Comparison of ENCODE assay signal across 51 mouse cellular contexts in genomic region chr10:77735928-77736327, GRCm38 (mm10). TPM values are rescaled to one million over a fixed set of nuclear protein-coding genes. Genes with fewer than 3 reads are reported as not detected.
"Had no signal": no experiment of that assay in that cellular context is flagged by ENCODE, and none has a peak within 500 bp of the region (broad histone marks: within the 10 kb centered on the region; RNA-seq: fewer than 3 reads in every experiment).

No protein-coding gene starts in this region.

- H3K4me2 ChIP-seq: heart, embryonic 12.5 days; heart, embryonic 13.5 days; heart, embryonic 15.5 days; hindbrain, embryonic 12.5 days; hindbrain, embryonic 13.5 days; hindbrain, embryonic 14.5 days; hindbrain, embryonic 15.5 days; intestine, embryonic 15.5 days; kidney, embryonic 15.5 days had no signal

- H3K36me3 ChIP-seq: heart, embryonic 12.5 days; heart, embryonic 13.5 days; heart, embryonic 15.5 days; hindbrain, embryonic 10.5 days; hindbrain, embryonic 12.5 days; hindbrain, embryonic 13.5 days; hindbrain, embryonic 15.5 days; intestine, embryonic 15.5 days; kidney, embryonic 15.5 days had no signal

- H3K4me1 ChIP-seq: heart, embryonic 12.5 days; heart, embryonic 13.5 days; heart, embryonic 15.5 days; hindbrain, embryonic 15.5 days; intestine, embryonic 15.5 days; kidney, embryonic 15.5 days had no signal

- H3K27ac ChIP-seq: heart, embryonic 13.5 days; heart, embryonic 15.5 days; hindbrain, embryonic 10.5 days; hindbrain, embryonic 12.5 days; hindbrain, embryonic 13.5 days; hindbrain, embryonic 14.5 days; hindbrain, embryonic 15.5 days; hindbrain, postnatal 0 days; intestine, embryonic 15.5 days; kidney, embryonic 15.5 days; kidney, postnatal 0 days; layer of hippocampus, adult 2 months; left cerebral cortex, adult 2 months had no signal

- H3K4me3 ChIP-seq: heart, embryonic 12.5 days; heart, embryonic 13.5 days; heart, embryonic 15.5 days; hindbrain, embryonic 10.5 days; hindbrain, embryonic 12.5 days; hindbrain, embryonic 13.5 days; hindbrain, embryonic 15.5 days; intestine, embryonic 15.5 days; kidney, embryonic 15.5 days; layer of hippocampus, adult 2 months; left cerebral cortex, adult 2 months had no signal

- DNase-seq: heart, postnatal 10 days; heart, postnatal 14 days; heart, postnatal 36 days; heart, postnatal 4 days; kidney, adult 11 months; kidney, adult 18-20 months; kidney, adult 2 months; kidney, adult 8-10 months; kidney, adult 9 months; kidney, postnatal 10 days; kidney, postnatal 14 days; kidney, postnatal 25 days; kidney, postnatal 36 days; kidney, postnatal 4 days; layer of hippocampus, adult 9-11 months; layer of hippocampus, postnatal 36 days had no signal

- H3K9ac ChIP-seq: heart, embryonic 12.5 days; heart, embryonic 13.5 days; heart, embryonic 15.5 days; hindbrain, embryonic 12.5 days; hindbrain, embryonic 13.5 days; hindbrain, embryonic 14.5 days; hindbrain, embryonic 15.5 days; intestine, embryonic 15.5 days; kidney, embryonic 15.5 days had no signal

- ATAC-seq: hindbrain, embryonic 16.5 days; hindbrain, postnatal 0 days; inflammation-experienced regulatory T-cells, adult 6 months; intestine, embryonic 15.5 days; intestine, embryonic 16.5 days; intestine, postnatal 0 days had no signal

- H3K27me3 ChIP-seq: heart, embryonic 12.5 days; heart, embryonic 13.5 days; heart, embryonic 15.5 days; hindbrain, embryonic 12.5 days; hindbrain, embryonic 13.5 days; hindbrain, embryonic 15.5 days; intestine, embryonic 15.5 days; kidney, embryonic 15.5 days had no signal

- H3K9me3 ChIP-seq: hindbrain, embryonic 15.5 days; kidney, embryonic 15.5 days had no signal

RNA-seq across cellular contexts. Expression of gene Gm18596, which starts 6.5 kb away (rescaled TPM):
- total RNA-seq: heart, postnatal 10 days; heart, postnatal 14 days; heart, postnatal 25 days; heart, postnatal 36 days; heart, postnatal 4 days; hematopoietic stem cell, adult 5-6 weeks; hindbrain, postnatal 0 days; layer of hippocampus, adult 18-20 months; layer of hippocampus, adult 2 months; layer of hippocampus, adult 8-10 months; layer of hippocampus, postnatal 10 days; layer of hippocampus, postnatal 14 days; layer of hippocampus, postnatal 25 days; layer of hippocampus, postnatal 36 days; left cerebral cortex, adult 18-20 months; left cerebral cortex, adult 2 months; left cerebral cortex, adult 8-10 months had no signal
- polyA plus RNA-seq: heart, embryonic 12.5 days; heart, embryonic 13.5 days; heart, embryonic 14.5 days; heart, embryonic 15.5 days; heart, embryonic 16.5 days; heart, postnatal 0 days; hindbrain, embryonic 10.5 days; hindbrain, embryonic 11.5 days; hindbrain, embryonic 12.5 days; hindbrain, embryonic 13.5 days; hindbrain, embryonic 14.5 days; hindbrain, embryonic 15.5 days; hindbrain, embryonic 16.5 days; hindbrain, postnatal 0 days; inflammation-experienced regulatory T-cells, adult 6 months; intestine, embryonic 14.5 days; intestine, embryonic 15.5 days; intestine, embryonic 16.5 days; intestine, postnatal 0 days; kidney, adult 2 months; kidney, embryonic 14.5 days; kidney, embryonic 15.5 days; kidney, embryonic 16.5 days; kidney, postnatal 0 days; large intestine, adult 2 months had no signal

RNA-seq across cellular contexts. Expression of gene Gm10100, which starts 9.6 kb away (rescaled TPM):
- total RNA-seq: heart, postnatal 10 days; heart, postnatal 14 days; heart, postnatal 25 days; heart, postnatal 36 days; heart, postnatal 4 days; hematopoietic stem cell, adult 5-6 weeks; hindbrain, postnatal 0 days; layer of hippocampus, adult 18-20 months; layer of hippocampus, adult 2 months; layer of hippocampus, adult 8-10 months; layer of hippocampus, postnatal 10 days; layer of hippocampus, postnatal 14 days; layer of hippocampus, postnatal 25 days; layer of hippocampus, postnatal 36 days; left cerebral cortex, adult 18-20 months; left cerebral cortex, adult 2 months; left cerebral cortex, adult 8-10 months had no signal
- polyA plus RNA-seq: heart, embryonic 12.5 days; heart, embryonic 13.5 days; heart, embryonic 14.5 days; heart, embryonic 15.5 days; heart, embryonic 16.5 days; heart, postnatal 0 days; hindbrain, embryonic 10.5 days; hindbrain, embryonic 11.5 days; hindbrain, embryonic 12.5 days; hindbrain, embryonic 13.5 days; hindbrain, embryonic 14.5 days; hindbrain, embryonic 15.5 days; hindbrain, embryonic 16.5 days; hindbrain, postnatal 0 days; inflammation-experienced regulatory T-cells, adult 6 months; intestine, embryonic 14.5 days; intestine, embryonic 15.5 days; intestine, embryonic 16.5 days; intestine, postnatal 0 days; kidney, adult 2 months; kidney, embryonic 14.5 days; kidney, embryonic 15.5 days; kidney, embryonic 16.5 days; kidney, postnatal 0 days; large intestine, adult 2 months had no signal

RNA-seq across cellular contexts. Expression of gene Gm9736, which starts 15.2 kb away (rescaled TPM):
- total RNA-seq: heart, postnatal 10 days; heart, postnatal 14 days; heart, postnatal 25 days; heart, postnatal 36 days; heart, postnatal 4 days; hematopoietic stem cell, adult 5-6 weeks; hindbrain, postnatal 0 days; layer of hippocampus, adult 18-20 months; layer of hippocampus, adult 2 months; layer of hippocampus, adult 8-10 months; layer of hippocampus, postnatal 10 days; layer of hippocampus, postnatal 14 days; layer of hippocampus, postnatal 25 days; layer of hippocampus, postnatal 36 days; left cerebral cortex, adult 18-20 months; left cerebral cortex, adult 2 months; left cerebral cortex, adult 8-10 months had no signal
- polyA plus RNA-seq: heart, embryonic 12.5 days; heart, embryonic 13.5 days; heart, embryonic 14.5 days; heart, embryonic 15.5 days; heart, embryonic 16.5 days; heart, postnatal 0 days; hindbrain, embryonic 10.5 days; hindbrain, embryonic 11.5 days; hindbrain, embryonic 12.5 days; hindbrain, embryonic 13.5 days; hindbrain, embryonic 14.5 days; hindbrain, embryonic 15.5 days; hindbrain, embryonic 16.5 days; hindbrain, postnatal 0 days; inflammation-experienced regulatory T-cells, adult 6 months; intestine, embryonic 14.5 days; intestine, embryonic 15.5 days; intestine, embryonic 16.5 days; intestine, postnatal 0 days; kidney, adult 2 months; kidney, embryonic 14.5 days; kidney, embryonic 15.5 days; kidney, embryonic 16.5 days; kidney, postnatal 0 days; large intestine, adult 2 months had no signal

RNA-seq across cellular contexts. Expression of gene Krtap12-1, which starts 15.5 kb away (rescaled TPM):
- total RNA-seq: heart, postnatal 10 days; heart, postnatal 14 days; heart, postnatal 25 days; heart, postnatal 36 days; heart, postnatal 4 days; hematopoietic stem cell, adult 5-6 weeks; hindbrain, postnatal 0 days; layer of hippocampus, adult 18-20 months; layer of hippocampus, adult 2 months; layer of hippocampus, adult 8-10 months; layer of hippocampus, postnatal 10 days; layer of hippocampus, postnatal 14 days; layer of hippocampus, postnatal 25 days; layer of hippocampus, postnatal 36 days; left cerebral cortex, adult 18-20 months; left cerebral cortex, adult 2 months; left cerebral cortex, adult 8-10 months had no signal
- polyA plus RNA-seq: heart, embryonic 12.5 days; heart, embryonic 13.5 days; heart, embryonic 14.5 days; heart, embryonic 15.5 days; heart, embryonic 16.5 days; heart, postnatal 0 days; hindbrain, embryonic 10.5 days; hindbrain, embryonic 11.5 days; hindbrain, embryonic 12.5 days; hindbrain, embryonic 13.5 days; hindbrain, embryonic 14.5 days; hindbrain, embryonic 15.5 days; hindbrain, embryonic 16.5 days; hindbrain, postnatal 0 days; inflammation-experienced regulatory T-cells, adult 6 months; intestine, embryonic 14.5 days; intestine, embryonic 15.5 days; intestine, embryonic 16.5 days; intestine, postnatal 0 days; kidney, adult 2 months; kidney, embryonic 14.5 days; kidney, embryonic 15.5 days; kidney, embryonic 16.5 days; kidney, postnatal 0 days; large intestine, adult 2 months had no signal

RNA-seq across cellular contexts. Expression of gene Gm10142, which starts 20.3 kb away (rescaled TPM):
- total RNA-seq: heart, postnatal 10 days; heart, postnatal 14 days; heart, postnatal 25 days; heart, postnatal 36 days; heart, postnatal 4 days; hematopoietic stem cell, adult 5-6 weeks; hindbrain, postnatal 0 days; layer of hippocampus, adult 18-20 months; layer of hippocampus, adult 2 months; layer of hippocampus, adult 8-10 months; layer of hippocampus, postnatal 10 days; layer of hippocampus, postnatal 14 days; layer of hippocampus, postnatal 25 days; layer of hippocampus, postnatal 36 days; left cerebral cortex, adult 18-20 months; left cerebral cortex, adult 2 months; left cerebral cortex, adult 8-10 months had no signal
- polyA plus RNA-seq: heart, embryonic 12.5 days; heart, embryonic 13.5 days; heart, embryonic 14.5 days; heart, embryonic 15.5 days; heart, embryonic 16.5 days; heart, postnatal 0 days; hindbrain, embryonic 10.5 days; hindbrain, embryonic 11.5 days; hindbrain, embryonic 12.5 days; hindbrain, embryonic 13.5 days; hindbrain, embryonic 14.5 days; hindbrain, embryonic 15.5 days; hindbrain, embryonic 16.5 days; hindbrain, postnatal 0 days; inflammation-experienced regulatory T-cells, adult 6 months; intestine, embryonic 14.5 days; intestine, embryonic 15.5 days; intestine, embryonic 16.5 days; intestine, postnatal 0 days; kidney, adult 2 months; kidney, embryonic 14.5 days; kidney, embryonic 15.5 days; kidney, embryonic 16.5 days; kidney, postnatal 0 days; large intestine, adult 2 months had no signal
